Mouse (Mus musculus): ENCODE measurements around the gene Mbnl1. TPM values are rescaled to one million over a fixed set of nuclear protein-coding genes. Genes with fewer than 3 reads are reported as not detected.
"Not testable (repeated sequence)": the region's sequence is repeated elsewhere in the genome, so short reads cannot be mapped to it uniquely, and the experiment has no call there.

Mbnl1 gene
- polyA plus RNA-seq, 1 experiment: 131 TPM

DNA sequence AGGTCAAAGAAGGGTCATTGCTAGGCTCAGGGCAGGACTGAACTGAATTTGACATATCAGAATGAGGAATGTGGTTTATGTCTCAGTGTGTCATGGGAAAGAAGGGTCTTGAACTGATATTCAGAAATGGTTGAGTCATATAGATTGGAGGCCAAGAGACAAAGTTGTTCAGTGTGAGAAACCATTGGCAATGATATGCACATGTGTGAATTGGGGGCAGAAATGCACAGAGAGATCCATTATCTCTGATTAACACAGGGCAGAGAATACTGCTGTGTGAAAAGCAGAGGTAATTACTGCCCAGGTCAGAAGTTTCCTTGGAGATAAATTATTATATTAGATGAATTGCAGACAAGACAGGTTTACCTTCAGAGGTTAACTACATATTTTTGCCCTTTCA lies 10.7 kb downstream of the Mbnl1 start:
- Histone ChIP-seq H3K4me3 (replicated peaks; ENCODE audit: control insufficient read depth, low read depth, low read length) (no peak overlapping the region), H3K4me1 (ENCODE audit: control insufficient read depth, insufficient read depth, low read length) (peaks cover 9% of the 10 kb centered on the region), H3K27ac (ENCODE audit: control insufficient read depth, insufficient read depth, low read depth, low read length, poor library complexity) (no peak overlapping the region)
- TF ChIP-seq POLR2A (IDR thresholded peaks at IDR 0.05; ENCODE audit: borderline replicate concordance, control insufficient read depth, low read depth, low read length): no peak

DNA sequence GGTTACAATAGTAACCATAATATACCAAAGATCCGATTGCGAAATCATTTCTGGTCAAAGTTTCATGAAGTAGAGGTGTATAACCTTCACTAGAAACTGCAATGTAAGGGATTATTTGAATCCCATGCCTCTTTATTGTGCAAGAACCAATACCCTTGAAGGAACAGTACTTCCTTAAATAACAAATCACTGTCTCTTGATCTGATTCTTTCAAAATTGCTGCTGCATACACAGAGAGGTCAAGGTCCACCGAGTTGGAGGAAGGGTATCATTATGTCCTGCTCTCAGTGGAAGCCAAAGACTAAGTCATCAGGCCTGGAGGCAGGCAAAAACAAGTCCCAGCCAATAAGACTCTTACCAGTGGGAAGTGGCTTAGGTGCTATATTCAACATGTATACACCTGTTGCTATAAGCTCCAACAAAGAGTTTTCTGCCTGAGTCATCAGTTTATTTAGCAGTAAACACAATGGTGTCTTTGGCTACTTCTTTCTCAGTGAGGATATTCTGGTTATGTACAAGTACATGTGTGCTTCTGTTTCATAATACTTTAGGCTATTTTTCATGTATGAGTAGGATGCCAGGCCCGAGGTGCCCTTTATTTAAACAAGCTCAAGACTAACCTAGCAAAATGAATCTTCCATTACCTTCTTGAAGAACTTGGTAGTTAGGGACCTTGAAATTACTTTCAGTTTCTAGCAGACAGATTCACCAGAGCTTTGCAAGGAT lies 13.5 kb downstream of the Mbnl1 start:
- no peak overlapping the region for H3K4me3 ChIP-seq (replicated peaks; ENCODE audit: control insufficient read depth, low read depth, low read length)
- H3K27ac ChIP-seq (ENCODE audit: control insufficient read depth, insufficient read depth, low read depth, low read length, poor library complexity): no peak overlapping the region
- peaks cover 5% of the 10 kb centered on the region for H3K4me1 ChIP-seq (ENCODE audit: control insufficient read depth, insufficient read depth, low read length)
- no peak for TF ChIP-seq CTCF (IDR thresholded peaks at IDR 0.05; ENCODE audit: control insufficient read depth, insufficient read depth, low read length)
- no peak for TF ChIP-seq POLR2A (IDR thresholded peaks at IDR 0.05; ENCODE audit: borderline replicate concordance, control insufficient read depth, low read depth, low read length)
- 47% methylated on average over 4 of the region's 4 CpGs for WGBS

DNA sequence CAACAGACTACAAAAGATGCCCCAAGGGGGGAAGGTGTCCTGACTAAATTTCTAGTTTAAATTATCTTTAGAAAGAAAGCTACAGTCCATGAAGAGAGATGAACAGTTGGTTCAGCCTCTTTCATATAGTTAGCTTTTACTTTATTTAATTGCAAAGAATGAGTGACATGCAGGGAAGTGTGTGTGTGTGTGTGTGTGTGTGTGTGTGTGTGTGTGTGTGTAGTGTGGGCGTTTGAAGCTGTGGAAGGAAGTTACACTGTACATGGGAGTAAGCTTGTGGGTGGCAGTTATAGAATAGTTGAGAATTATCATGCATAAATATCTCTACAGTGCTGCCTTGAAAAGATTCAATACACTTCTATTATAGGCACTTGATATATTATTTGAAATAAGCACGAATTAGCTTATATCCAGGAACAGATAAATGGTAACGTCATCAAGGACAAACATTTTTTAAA lies 14.1 kb downstream of the Mbnl1 start:
- H3K4me1 ChIP-seq (ENCODE audit: control insufficient read depth, insufficient read depth, low read length): peaks cover 5% of the 10 kb centered on the region
- no peak overlapping the region for H3K27ac ChIP-seq (ENCODE audit: control insufficient read depth, insufficient read depth, low read depth, low read length, poor library complexity)
- no peak overlapping the region for H3K4me3 ChIP-seq (replicated peaks; ENCODE audit: control insufficient read depth, low read depth, low read length)
- WGBS: 37% methylated on average over 3 of the region's 3 CpGs
- no peak for TF ChIP-seq CTCF (IDR thresholded peaks at IDR 0.05; ENCODE audit: control insufficient read depth, insufficient read depth, low read length)
- TF ChIP-seq POLR2A (IDR thresholded peaks at IDR 0.05; ENCODE audit: borderline replicate concordance, control insufficient read depth, low read depth, low read length): no peak

DNA sequence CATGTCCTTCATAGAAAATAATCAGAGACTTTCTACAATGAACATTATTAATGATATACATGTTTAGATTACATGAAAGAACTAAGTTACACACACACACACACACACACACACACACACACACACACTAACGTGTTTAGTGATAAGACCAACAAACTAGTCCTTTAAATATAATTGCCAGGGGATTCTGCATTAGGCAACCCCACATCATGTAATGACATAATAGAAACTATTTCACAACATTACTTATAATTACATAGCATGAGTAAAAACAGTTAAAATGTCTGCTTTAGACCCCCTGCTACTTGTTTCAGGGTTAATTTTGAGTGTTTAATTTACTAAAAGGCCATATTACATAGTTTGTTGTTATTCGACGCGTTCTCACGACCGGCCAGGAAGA lies 16.9 kb downstream of the Mbnl1 start:
- no peak overlapping the region for H3K27ac ChIP-seq (ENCODE audit: control insufficient read depth, insufficient read depth, low read depth, low read length, poor library complexity)
- H3K4me3 ChIP-seq (replicated peaks; ENCODE audit: control insufficient read depth, low read depth, low read length): no peak overlapping the region
- peaks cover 2% of the 10 kb centered on the region; the same call in 1 of the 2 replicates for H3K4me1 ChIP-seq (ENCODE audit: control insufficient read depth, insufficient read depth, low read length)
- WGBS: 82% methylated on average over 6 of the region's 6 CpGs
- TF ChIP-seq CTCF (IDR thresholded peaks at IDR 0.05; ENCODE audit: control insufficient read depth, insufficient read depth, low read length) (no peak), POLR2A (IDR thresholded peaks at IDR 0.05; ENCODE audit: borderline replicate concordance, control insufficient read depth, low read depth, low read length) (no peak)

DNA sequence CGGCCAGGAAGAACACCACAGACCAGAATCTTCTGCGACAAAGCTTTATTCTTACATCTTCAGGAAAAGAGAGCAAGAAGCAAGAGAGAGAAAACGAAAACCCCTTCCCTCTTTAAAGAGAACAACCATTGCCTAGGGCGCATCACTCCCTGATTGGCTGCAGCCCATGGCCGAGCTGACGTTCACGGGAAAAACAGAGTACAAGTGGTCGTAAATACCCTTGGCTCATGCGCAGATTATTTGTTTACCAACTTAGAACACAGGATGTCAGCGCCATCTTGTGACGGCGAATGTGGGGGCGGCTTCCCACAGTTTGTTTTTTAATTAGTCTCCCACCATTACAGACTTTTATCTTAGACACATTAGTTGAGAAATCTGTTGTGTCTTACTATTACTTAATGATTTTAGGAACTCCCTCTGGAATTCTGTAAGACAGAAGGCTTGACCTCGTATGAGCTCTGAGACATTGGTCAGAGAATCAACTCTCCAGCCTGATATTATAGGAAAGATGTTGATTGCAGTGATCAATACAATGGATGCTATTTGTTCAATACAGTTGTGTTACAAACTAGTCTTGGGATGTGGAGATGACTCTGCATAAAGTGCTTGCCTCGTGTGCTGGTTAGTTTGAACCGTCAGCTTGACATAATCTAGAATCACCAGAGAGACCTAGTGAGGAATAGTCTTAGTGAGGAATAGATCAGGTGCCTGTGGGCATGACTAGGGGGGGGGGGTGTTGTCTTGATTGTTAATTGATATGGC lies 22.3 kb downstream of the Mbnl1 start:
- not testable (repeated sequence) for H3K4me1 ChIP-seq (ENCODE audit: control insufficient read depth, insufficient read depth, low read length); H3K4me3 ChIP-seq (replicated peaks; ENCODE audit: control insufficient read depth, low read depth, low read length); H3K27ac ChIP-seq (ENCODE audit: control insufficient read depth, insufficient read depth, low read depth, low read length, poor library complexity)
- WGBS: 58% methylated on average over 8 of the region's 16 CpGs

DNA sequence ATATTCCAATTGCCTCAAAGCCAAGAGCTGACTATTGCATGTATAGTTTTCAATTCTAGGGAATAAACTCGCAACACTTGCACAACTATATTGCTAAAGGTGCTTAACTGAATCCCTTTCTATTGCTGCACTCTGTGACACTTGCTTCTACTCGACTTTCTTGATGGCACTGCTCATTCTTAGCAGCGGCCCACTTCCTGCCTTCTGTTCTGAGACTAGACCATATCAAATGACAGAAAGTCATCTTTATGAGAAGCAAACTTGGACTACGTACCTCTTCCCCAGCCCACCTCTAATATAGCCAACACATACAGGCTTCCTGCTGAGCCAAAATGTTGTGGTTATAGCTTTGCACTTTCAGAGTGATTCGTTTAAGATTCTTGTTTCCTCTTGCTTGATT lies 23.6 kb downstream of the Mbnl1 start:
- TF ChIP-seq POLR2A (IDR thresholded peaks at IDR 0.05; ENCODE audit: borderline replicate concordance, control insufficient read depth, low read depth, low read length) (no peak), CTCF (IDR thresholded peaks at IDR 0.05; ENCODE audit: control insufficient read depth, insufficient read depth, low read length) (no peak)
- no peak overlapping the region for H3K27ac ChIP-seq (ENCODE audit: control insufficient read depth, insufficient read depth, low read depth, low read length, poor library complexity)
- no peak overlapping the region for H3K4me3 ChIP-seq (replicated peaks; ENCODE audit: control insufficient read depth, low read depth, low read length)
- H3K4me1 ChIP-seq (ENCODE audit: control insufficient read depth, insufficient read depth, low read length): peaks cover 5% of the 10 kb centered on the region
- WGBS: 14% methylated on average over 5 of the region's 5 CpGs

DNA sequence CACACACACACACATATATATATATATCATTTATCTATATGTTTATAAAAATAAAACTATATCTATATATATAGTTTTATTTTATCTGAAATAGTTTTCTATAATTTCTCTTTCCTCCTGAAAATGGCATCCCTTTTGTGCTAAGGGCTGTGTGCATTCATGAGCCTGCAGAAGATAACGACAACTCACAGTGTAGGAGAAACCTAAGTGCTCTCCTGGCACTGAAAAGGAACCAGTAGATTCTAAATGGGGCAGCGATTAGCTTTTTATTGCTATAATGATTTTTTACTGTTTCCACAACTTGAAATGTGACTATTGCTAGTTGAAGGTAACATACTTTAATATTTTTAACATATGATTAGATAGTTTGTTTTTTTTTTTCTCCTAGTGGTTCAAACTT lies 25.5 kb downstream of the Mbnl1 start:
- WGBS: 70% methylated on average over 2 of the region's 2 CpGs
- H3K4me3 ChIP-seq (replicated peaks; ENCODE audit: control insufficient read depth, low read depth, low read length): no peak overlapping the region
- TF ChIP-seq CTCF (IDR thresholded peaks at IDR 0.05; ENCODE audit: control insufficient read depth, insufficient read depth, low read length) (no peak), POLR2A (IDR thresholded peaks at IDR 0.05; ENCODE audit: borderline replicate concordance, control insufficient read depth, low read depth, low read length) (no peak)
- H3K4me1 ChIP-seq (ENCODE audit: control insufficient read depth, insufficient read depth, low read length): peaks cover 5% of the 10 kb centered on the region
- no peak overlapping the region for H3K27ac ChIP-seq (ENCODE audit: control insufficient read depth, insufficient read depth, low read depth, low read length, poor library complexity)

DNA sequence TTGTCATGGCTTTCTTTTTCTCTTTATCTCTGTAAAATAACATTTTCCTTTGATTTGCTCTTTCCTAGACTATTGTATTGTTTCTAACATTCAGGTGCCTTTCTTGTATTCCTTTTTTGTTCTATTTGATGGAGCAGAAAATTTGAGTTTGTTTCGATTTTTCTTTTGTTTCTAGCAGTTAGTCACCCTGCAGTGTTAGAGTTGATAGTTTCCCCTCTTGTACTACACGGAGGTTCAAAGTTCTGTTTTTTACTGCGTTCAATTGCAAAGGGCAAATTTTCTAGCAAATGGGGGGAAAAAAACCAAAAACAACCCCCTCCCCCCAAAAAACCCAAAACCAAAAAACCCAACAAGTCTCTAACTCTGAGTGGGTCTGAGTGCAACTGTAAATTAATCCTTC lies 26.0 kb downstream of the Mbnl1 start:
- 5% methylated on average over 3 of the region's 3 CpGs for whole genome bisulfite sequencing
- TF ChIP-seq POLR2A (IDR thresholded peaks at IDR 0.05; ENCODE audit: borderline replicate concordance, control insufficient read depth, low read depth, low read length) (no peak), CTCF (IDR thresholded peaks at IDR 0.05; ENCODE audit: control insufficient read depth, insufficient read depth, low read length) (no peak)
- Histone ChIP-seq H3K4me1 (ENCODE audit: control insufficient read depth, insufficient read depth, low read length) (peaks cover 5% of the 10 kb centered on the region), H3K4me3 (replicated peaks; ENCODE audit: control insufficient read depth, low read depth, low read length) (no peak overlapping the region), H3K27ac (ENCODE audit: control insufficient read depth, insufficient read depth, low read depth, low read length, poor library complexity) (no peak overlapping the region; the same call in 1 of the 2 replicates)
